Mouse (Mus musculus) inflammation-experienced regulatory T-cells (primary cell): ENCODE results near the gene Ciao2a. TPM values are rescaled to one million over a fixed set of nuclear protein-coding genes. Genes with fewer than 3 reads are reported as not detected.

Experiments
- polyA plus RNA-seq, 2 experiments: library from polyadenylated mRNA; unstranded; fragments of 100-300 nt; shearing (Covaris generic); gene quantifications; one replicate each; pipeline ENCODE4 v1.2.1; 2017

The Ciao2a gene
- 100 to 1,000 TPM; 100 to 113 TPM for polyA plus RNA-seq

DNA sequence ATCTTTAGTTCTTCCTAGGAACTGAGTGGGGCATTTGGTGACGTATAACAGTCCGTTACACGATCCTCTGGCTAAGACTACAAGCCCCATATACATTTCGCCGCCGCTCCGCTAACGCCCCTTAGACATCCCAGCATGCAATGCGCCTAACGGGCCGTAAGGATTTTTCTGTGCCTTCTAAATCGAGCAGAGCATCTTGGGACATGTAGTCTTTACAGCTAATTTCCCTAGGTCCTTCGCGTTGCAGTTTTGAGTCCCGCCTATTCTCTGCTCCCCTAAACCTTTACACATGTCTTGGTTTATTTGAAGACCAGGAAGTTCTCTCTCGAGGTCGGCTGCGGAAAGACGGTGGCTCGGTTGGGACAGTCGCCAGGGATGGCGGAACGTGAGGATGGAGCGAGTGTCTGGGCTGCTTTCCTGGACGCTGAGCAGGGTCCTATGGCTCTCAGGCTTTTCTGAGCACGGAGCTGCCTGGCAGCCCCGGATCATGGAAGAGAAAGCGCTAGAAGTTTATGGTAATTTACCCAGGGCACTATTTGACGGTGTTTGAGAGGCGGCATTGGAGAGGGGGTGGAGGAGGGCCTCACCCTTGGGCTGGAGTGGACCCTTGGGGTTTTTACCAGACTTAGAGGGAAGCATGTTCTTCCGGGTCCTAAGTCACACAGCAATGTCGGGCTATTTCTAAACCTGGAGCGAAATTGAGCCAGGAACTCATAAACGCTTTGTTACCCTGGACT is at the start of gene Ciao2a, which contains the start of gene Snx1:
TSS of gene Ciao2a (plus strand) at position 156 of the 737 bp plus-strand sequence.
TSS of gene Snx1 (minus strand) at position 132 of the 737 bp plus-strand sequence.

GRCm38 (mm10) chr9:66157958-66158830 is 31.8 kb downstream of the Ciao2a start, which contains the start of gene Dapk2:
TSS of gene Dapk2 (plus strand) at chr9:66158223.

Other genes starting within 250 kb of the Ciao2a start
- 1 to 10 TPM; 3.0 to 3.2 TPM for gene Pclaf, start 236.4 kb upstream of the Ciao2a start, polyA plus RNA-seq
- 10 to 100 TPM; 37.3 to 39.7 TPM for gene Trip4, start 217.8 kb upstream of the Ciao2a start, polyA plus RNA-seq
- 10 to 100 TPM; 24.3 to 30.6 TPM for gene Csnk1g1, start 217.7 kb upstream of the Ciao2a start, polyA plus RNA-seq
- gene Ppib, start 66.4 kb upstream of the Ciao2a start, polyA plus RNA-seq: 100 to 1,000 TPM; 289 to 350 TPM
- 1 to 10 TPM; 1.1 to 2.1 TPM for gene Snx22, start 56.9 kb upstream of the Ciao2a start, polyA plus RNA-seq
- 100 to 1,000 TPM; 113 to 140 TPM for gene Snx1, start within 50 bp of the Ciao2a start, polyA plus RNA-seq
- gene Dapk2, start 31.6 kb downstream of the Ciao2a start, polyA plus RNA-seq: 1 to 10 TPM in 1 of 2 experiments, under 1 TPM in 1; 0.20 to 2.1 TPM
- 10 to 100 TPM; 32.9 to 38.7 TPM for gene Herc1, start 223.8 kb downstream of the Ciao2a start, polyA plus RNA-seq